Mouse (Mus musculus) urinary bladder, adult 2 months (tissue): Measurements from ENCODE around the gene Treh. TPM values are rescaled to one million over a fixed set of nuclear protein-coding genes. Genes with fewer than 3 reads are reported as not detected.
"Not testable (repeated sequence)": the region's sequence is repeated elsewhere in the genome, so short reads cannot be mapped to it uniquely, and the experiment has no call there.

Experiments
- DNase-seq: peaks from one replicate; pipeline ENCODE4 v3.0.0; 2022; ENCODE audit warnings: low spot score
- polyA plus RNA-seq: library from polyadenylated mRNA; depleted of rRNA; stranded (reverse); fragments of >200 nt; gene quantifications from 2 replicates; pipeline ENCODE4 v1.2.3, GENCODE M21; 2012; rRNA removed

The Treh gene
- polyA plus RNA-seq: not detected in 2 replicates

DNA sequence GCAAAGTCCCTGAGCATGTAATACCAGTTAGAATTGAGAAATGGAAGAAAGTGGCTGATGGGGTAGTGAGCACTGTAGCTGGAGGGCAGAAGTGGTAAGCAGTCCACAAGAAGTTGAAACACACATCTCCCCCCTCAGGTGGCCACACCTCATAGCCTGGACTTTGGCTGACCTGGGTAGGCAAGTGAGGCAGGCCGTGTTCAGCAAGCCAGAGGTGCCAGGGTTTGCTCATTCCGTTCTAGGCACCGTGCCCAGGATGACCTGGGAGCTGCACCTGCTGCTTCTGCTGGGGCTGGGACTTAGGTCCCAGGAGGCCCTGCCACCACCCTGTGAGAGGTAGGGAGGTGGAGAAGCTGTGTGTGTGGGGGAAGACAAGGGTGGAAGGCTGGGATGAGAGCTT lies at the start of gene Treh:
Gene Treh (plus strand): TSS at position 229 of the 400 bp plus-strand sequence.
- no peak for DNase-seq

DNA sequence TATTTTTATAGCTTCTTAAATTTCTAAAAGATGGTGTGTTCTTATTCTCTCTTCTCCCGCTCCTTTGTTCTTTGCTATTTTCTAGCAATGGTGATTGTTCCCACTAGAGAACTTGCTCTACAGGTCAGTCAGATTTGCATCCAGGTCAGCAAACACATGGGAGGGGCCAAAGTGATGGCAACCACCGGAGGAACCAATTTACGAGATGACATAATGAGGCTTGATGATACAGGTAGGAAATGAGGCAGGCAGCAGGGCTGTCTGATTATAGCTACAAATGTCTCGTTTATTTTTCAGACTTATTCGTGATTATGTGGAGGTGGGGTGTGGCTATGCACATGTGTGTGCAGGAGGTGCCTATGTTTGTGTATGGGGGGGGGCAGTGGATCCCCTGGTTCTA lies 48.6 kb upstream of the Treh start:
- no peak for DNase-seq

DNA sequence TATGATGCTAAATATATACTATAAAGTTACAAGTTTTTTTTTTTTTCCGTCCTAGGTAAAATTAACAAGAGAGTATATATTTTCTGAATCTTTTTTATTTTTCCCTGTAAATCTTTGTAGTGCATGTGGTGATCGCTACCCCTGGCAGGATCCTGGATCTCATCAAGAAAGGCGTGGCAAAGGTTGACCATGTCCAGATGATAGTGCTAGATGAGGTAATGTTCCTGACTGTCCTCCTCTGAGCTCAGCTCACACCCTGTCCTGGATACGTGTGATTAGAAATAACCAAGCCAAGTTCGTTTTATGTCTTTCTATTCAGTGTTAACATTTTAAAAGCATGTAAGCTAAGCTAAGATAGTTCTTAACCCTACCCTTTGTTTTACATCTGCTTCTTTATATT lies 46.8 kb upstream of the Treh start:
- no peak for DNase-seq

DNA sequence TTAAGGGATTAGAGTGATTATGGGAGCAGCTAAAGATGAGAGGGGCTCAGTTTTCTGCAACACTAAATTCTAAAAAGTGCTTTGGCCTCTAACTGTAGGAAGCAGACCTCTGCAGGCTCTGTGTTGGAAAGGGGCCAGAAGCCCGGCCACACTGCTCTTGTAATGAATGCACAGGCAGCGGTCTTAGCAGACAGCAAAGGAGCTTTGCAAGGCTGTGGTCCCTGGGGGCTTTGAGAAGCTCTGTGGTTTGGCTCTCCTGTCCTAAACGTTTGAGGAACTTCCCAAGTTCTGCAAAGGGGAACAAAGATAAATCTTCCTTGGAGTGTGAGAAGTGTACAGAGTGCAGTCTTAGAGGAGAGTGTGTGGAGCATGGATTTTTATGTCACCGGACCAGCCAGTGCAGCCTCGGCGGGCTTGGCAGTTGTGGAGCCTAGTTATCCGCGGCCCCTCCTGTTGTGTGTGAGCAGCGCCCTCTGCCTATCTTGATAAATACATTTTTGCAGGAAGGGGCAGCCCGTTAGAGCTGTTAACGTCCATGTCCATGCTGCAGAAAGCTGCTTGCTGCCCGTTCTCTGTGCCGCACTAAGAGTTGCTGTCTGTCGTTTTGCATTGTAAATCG lies 35.4 kb upstream of the Treh start:
- DNase-seq: no peak

DNA sequence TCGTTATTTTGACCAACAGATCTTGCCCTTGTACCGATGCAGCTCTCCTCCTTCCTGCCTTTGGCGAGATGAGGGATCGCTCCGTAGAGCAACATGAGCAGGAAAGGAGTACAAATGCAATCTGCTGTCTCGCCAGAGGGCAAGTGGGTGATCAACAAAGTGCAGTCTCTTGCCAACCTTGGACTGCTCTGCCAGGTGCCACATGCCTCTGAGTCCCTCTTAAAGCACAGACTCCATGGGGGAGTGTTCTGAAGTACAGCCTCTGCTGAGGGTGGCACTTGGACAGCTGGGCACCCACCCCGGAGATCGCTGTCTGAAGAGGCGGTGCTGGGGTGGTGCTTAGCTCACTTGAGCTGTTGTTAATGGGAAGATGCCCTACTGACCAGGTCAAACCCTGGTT lies 34.3 kb upstream of the Treh start:
- not testable (repeated sequence) for DNase-seq

DNA sequence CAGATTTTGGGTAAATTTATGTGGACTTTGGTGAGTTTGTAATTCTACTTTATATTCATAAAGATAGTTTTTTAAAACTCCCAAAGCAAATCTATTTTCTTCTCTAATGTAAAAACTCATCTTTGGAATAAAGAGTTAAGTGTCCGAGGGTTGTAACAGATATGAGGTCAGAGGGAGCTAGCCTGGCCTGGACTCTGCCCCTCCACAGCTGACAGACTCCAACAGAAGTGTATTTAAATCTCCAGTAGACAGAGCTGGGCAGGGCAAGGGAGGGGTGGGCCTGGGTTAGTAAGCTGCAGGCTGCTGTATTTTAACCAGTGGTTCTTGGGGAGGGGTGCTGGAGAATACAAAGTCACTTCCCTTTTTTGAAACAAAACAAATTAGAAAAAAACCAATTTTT lies 33.0 kb upstream of the Treh start:
- not testable (repeated sequence) for DNase-seq

DNA sequence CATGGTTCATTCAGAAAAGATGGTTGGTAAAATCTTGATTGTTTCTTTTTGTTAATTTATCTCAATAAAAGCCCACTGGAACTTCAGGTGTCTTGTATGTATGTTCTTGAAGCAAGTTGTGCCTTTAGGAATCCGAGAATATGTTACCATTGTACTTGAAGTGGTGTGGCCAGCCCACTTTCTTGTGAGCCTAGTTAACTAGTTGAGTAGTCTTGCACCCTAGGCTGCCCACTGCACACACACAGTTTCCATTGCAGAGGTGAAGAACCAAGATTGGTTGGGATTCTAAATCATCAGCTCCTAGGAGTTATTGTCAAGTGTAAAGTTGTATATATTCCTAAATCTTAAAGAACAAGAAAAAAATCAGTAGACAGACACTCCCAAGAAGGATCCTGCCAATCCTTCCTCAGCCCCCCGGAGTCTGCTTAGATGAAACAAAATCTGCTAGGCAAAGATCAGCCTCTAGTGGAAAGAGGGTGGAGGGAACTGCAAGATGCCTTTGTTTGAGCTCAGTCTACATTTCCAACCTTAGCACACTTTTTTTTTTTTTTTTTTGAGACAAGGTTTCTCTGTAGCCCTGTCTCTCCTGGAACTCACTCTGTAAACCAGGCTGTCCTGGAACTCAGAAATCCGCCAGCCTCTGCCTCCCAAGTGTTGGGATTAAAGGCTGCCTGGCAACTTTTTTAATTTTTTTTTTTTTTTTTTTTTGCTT lies 32.2 kb upstream of the Treh start:
- no peak for DNase-seq

DNA sequence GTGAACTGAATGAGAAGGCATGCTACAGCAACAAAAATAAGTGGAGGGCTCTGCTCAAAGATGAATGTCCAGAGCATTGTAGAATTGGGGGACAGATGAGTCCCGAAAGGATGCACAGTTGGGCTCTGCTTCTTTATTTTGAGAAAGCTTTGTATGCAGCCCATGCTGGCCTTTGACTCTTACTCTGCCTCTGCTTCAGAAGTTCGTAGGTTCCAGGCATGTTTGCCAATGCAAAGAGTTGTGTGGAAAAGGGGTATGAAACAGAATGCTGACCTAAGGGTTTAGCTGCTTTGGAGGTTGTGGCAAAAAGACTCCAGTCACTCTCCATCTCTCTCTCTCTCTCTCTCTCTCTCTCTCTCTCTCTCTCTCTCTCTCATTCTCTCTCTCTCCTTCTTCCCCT lies 31.4 kb upstream of the Treh start:
- no peak for DNase-seq

DNA sequence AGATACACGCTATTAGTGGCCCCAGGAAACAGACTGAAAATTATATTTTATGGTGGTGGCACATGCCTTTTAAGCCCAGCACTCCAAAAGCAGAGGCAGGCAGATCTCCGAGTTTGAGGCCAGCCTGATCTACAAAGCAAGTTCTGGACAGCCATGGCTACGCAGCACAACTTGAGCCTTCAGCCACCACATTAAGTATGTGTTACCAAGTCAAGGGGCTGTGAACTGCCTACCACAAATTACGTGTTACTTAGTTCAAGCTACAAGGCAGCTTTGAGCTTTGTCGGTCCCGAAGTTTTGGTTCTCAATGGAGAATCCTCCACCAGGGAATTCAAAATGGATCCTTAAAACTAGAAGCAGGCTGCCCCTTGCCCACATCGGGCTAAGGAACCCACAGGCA lies 29.9 kb upstream of the Treh start:
- no peak for DNase-seq

DNA sequence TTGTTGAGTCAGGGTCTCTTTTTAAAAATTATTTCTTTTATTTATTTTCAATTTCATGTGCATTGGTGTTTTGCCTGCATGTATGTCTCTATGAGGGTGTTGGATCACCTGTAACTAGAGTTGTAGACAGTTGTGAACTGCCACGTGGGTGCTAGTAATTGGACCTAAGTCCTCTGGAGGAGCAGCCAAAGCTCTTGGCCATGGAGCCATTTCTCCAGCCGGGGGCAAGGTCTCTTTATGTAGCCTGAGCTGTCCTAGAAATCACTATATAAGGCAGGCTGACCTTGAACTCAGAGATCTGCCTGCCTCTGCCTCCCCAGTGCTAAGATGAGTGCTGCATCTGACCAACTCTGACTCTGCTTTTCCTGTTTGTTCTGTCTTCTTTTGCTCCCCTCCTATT lies 28.8 kb upstream of the Treh start:
- no peak for DNase-seq

DNA sequence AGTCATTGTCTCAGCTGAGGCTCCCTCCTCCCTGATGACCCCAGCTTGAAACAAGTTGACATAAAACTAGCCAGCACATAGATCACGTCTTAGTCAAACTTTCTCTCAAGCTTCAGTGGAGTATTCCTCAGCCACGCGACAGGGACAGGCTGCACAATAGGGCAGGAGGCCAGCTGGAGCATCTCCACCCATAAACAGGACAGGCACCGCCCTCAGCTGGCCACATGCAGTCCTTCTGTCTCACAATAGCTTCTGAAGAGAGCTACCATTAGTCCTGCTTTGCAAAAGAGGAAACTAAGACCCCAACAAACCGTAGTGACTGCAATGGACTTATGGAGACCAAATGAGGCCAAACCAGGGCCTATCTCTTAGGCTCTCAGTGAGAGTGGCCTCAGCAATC lies 27.6 kb upstream of the Treh start:
- no peak for DNase-seq

DNA sequence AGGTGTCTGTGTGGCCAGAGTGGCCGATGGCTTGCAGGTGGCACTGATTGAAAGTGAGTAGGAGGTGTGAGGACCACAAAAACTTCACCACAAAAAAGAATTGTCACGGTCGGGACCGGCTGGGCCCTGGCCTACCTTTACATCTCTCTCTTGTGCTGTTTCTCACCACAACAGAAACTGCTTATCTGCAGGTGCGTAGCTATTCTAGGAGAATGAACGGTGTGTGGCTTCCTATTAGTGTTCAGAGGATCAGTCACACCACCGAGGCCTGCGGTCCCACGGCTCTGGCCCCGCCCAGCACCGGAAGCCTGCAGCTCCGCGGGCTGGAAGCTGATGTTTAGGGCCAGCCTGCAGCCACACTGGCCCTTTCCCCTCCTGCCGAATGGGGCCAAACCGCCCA lies 27.1 kb upstream of the Treh start:
- DNase-seq: no peak

DNA sequence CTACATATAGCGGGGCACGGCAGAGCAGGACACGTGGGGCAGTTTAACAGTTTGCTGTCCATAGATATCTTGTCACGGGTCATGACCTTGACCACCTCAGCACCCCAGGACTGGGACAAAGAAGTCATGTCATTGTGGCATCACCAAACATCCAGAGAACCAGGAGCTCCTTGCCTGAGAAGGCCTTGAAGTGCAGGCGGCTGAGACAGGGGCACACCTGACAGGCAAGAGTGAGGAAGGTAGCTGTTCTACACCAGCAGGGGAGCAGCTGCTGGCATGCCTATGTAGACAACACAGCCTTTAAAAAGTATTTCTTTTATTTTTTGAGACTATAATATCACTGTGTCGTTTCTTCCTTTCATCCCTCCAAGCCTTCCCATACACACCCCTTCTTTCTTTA lies 26.7 kb upstream of the Treh start:
- no peak for DNase-seq

DNA sequence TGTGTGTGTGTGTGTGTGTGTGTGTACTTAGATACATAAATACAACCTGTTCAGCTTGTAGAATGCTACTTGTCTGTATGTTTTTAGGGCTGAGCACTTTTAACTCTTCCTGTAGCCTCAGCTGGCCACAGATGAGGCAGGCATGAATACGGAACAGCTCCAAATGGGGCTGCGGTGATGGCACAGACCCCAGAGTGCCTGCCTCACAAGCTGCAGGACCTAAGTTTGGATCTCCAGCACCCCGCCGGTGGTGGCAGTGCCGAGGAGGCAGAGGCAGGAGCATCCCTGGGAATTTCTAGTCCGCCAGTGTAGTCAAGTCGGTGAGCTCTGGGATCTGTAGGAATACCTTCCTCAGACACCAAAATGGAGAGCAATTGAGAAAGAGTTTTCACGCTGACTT lies 26.0 kb upstream of the Treh start:
- DNase-seq: no peak

DNA sequence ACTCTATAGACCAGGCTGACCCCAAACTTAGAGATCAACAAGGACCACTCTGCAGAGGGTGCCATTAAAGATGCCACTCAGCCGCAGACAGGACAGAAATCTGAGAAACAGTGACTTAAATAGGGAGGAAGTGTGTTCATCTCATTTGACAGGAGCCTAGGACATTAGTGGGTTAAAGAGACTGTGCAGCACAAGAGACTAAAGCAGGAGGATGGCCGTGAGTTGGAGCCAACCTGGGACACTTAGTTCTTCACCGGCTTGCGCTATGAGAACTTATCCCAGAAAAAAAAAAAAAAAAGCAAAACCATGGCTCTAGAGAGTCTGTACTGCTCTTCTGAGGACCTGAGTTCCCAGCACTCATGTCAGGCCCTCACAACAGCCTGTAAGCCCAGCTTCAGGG lies 25.4 kb upstream of the Treh start:
- no peak for DNase-seq

DNA sequence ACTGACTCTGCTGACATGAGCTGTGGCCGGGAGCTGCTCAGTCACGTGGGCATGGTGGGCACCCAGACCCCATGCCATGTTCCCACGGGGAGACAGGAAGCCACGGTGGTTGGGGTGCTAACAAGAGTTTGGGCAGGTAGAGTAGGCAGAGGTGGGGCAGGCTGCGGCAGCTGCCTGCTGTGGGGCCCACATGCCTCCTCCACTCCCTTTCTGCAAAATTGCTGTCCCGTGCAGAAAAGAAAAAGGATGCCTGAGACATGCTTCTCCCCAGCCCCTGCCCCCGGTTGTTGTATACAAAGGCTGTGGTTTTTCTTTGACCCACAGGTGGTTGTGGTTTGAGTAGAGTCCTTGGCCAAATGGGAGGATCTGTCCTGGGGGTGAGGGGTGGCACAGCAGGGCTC lies 24.2 kb upstream of the Treh start:
- no peak for DNase-seq

DNA sequence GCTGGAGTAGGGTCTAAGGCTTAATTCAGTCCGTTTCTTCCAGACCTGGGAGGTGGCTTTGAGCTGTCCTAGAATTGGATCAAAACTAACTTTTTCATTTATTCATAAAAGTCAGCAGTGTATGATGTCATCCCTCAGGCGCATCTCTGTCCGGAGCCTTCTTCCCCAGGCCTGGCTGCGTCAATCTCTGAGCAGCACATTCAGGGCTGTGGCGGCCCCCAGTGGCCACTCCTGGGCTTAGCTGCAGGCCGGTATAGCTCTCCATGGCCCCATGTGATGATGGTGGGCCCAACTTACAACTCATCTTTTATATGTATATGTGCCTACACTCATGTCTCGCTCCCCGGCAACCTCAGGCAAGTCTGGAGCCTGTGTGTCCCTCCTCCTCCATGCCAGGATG lies 21.0 kb upstream of the Treh start:
- peak; percentile 48 for DNase-seq

DNA sequence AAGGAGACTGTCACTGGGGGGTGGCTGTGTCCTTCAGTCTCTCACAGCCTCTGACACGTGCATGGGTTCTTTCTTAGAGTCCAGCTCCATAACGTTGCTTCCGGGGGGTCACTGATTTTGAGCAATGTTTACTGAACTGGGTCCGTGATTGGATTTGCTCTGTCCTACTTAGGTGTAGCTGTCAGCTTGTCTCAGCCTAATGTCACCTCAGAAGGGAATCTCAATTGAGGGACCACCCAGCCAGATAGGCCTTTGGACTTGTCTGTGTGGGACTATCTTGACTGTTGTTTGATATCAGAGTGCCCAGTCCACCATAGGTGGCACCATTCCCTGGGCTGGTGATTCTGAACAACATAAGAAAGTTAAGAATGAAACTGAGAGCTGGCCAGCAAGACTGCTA lies 19.1 kb upstream of the Treh start:
- DNase-seq: no peak

DNA sequence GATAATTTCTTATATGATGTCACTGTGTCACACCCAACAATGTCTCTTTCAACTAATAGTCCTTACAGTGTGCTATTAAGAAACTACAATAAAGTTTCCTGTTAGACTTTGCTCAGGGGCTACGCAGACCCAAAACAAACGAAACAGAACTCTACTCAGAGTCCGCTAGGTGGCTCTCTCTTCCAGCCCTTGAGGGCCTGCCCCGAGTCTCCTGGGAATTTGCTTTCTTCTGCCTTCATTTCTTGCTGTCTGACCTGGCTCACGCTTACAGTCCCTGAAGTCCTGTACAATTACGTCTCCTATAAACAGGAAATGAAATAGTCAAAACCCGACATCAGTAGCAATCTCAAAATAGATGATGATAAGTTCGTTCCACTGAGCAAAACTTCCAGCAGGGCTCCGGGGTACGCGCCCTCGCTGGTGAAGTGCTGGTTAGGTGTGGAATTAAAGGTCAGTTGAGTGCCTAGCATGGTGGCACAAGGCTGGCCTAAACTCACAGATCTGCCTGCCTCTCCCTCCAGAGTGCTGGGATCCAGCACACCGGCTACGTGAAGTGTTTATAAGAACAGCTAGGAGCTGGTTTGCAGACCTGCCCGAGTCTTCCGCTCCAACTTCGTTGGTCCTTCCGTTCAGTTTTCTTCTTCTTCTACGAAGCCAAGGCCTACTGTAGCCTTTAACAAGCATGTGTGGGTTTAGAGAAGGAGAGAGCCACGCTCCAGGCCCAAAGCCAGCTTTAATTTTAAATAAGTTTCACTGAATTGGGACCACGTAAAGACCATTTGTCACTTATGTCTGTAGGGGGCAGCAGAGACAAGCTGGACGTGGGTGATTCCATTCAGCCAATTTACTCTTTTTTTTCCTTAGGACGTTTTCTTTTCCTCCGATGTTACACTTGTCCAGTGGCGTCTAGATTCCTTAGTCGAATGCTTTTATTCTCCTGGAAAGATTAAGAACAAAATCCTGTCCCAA lies 17.7 kb upstream of the Treh start:
- DNase-seq: no peak

DNA sequence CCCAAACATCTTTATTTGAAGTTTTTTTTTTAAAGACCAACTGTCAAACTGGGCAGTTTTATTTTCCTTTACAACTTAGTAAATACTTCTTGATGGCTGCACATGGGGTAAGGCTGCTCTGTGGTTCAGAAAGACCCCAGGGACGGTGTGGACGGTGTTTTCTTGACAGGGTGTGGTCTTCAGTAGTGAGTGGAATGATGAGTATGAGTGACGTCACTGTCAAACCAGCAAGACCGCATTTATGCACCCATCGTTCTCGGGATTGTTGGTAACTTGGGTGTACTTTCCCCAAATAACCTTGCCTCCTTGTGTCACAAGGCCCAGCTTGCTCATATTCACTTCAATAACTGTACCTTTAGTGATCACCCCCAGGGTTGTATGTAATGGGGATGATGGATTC lies 9.3 kb upstream of the Treh start:
- DNase-seq: no peak

DNA sequence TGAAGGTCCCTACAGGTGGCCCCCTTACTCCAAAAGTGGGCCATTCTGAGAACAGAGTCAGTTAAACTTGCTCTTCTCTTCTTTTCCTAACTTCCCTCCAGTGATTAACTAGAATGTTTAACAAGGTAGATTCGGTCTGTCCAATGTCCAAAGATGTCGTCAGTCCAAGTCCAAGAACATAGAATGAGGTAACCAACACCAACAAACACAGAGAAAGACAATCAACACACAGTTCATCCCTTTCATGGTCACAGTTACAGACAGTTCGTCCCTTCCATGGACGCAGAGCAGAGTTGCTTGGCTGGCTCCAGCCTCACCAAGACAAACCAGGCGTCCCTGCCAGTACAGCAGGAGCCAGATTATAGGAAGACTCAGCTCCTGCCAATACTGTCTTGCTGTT lies 1.6 kb upstream of the Treh start:
- no peak for DNase-seq

DNA sequence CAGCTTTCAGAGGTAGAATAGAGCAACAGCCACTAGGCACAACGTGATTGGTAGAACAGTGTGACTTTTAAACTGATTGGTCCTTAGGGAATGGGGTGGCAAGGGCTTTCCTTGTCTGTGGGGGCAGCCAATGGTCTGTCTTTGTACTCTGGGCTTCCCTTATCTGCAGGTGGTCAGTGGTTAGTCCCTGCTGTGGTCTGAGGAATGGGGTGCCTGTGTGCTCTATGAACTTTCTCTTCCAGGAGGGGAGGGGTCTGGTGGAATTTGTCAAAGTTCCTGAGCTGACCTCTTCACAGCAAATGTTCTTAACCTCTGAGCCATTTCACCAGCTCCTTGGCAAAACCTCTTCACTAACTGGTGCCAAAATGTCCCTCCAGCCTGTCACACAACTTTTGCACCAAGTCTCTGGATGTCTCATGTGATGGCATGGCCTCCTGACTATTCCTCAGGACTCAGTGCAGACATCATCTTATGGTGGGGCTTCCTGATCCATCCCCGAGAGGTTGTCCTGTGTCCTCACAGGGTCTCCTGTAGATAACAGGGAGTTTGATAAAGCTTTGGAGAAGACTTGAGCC lies 655 bp upstream of the Treh start:
- no peak for DNase-seq
